Mouse (Mus musculus) layer of hippocampus, adult 9-10 months (tissue): ENCODE data around the gene Pnpla7.
A peak's percentile ranks its signal among the peaks of the same experiment; 100 is the strongest.
"Not testable (repeated sequence)": the region's sequence is repeated elsewhere in the genome, so short reads cannot be mapped to it uniquely, and the experiment has no call there.

Experiments
- DNase-seq: peaks from one replicate; pipeline ENCODE4 v3.0.0; 2022; ENCODE audit warnings: low spot score

The Pnpla7 gene

DNA sequence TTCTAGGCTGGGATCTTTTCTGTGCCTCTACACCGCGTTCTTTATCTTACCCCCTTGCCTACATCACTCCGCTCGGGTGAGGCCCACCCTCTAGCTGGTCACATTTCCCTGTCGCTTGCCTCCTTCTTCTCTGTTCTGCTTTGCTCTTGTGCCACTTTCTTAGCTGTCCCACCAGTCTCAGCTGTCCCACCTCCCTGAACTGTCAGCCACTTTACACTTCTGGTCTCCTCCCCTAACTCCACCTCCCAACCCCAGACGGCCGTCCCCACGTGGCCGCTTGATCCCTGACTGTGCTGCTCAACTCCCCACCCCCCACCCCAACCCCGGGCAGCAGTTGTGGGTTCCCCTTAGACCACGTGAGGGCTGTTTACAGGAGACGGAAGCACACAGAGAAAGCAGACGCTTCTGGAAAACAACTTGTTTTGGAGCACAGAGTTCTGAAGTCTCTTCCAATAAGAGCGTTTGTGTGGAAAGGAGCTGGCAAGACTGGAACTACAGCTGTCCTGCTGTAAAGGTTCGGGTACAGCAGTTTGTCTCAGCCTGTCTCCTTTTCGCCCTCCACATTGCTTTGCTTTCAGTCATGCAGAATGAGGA is at the start of gene Pnpla7:
Pnpla7 (plus strand) TSS at position 330 of the 594 bp plus-strand sequence.
- DNase-seq, result peak; percentile 36

DNA sequence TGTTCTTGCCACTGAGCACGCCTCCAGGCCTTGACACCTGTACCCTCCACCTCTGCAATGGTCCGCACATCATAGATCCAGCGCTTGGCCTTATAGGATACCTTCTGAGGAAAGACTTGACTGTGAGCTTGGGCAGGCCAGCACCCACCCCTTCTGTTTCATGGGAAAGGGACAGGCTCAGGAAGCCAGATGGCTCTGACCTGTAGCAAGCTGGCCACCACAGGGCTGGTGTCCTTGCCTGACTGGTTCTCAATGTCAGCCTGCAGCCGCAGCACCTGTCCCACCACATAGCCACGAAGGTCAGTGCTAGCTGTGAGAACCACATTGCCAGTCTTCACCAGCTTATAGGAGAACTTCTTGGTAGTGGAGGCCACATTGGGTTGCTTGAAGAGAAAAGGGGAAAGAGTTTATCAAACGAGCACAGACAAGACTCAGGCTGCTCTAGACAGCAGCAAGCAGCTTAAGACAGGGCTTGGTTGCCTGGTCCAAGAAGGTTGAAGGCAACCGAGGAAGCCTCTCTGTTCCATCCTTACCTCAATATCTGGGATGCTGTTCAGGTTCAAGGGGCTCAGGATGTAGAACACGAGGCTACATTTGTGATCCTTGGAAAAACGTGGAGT is 49.4 kb upstream of the Pnpla7 start:
- no peak for DNase-seq

DNA sequence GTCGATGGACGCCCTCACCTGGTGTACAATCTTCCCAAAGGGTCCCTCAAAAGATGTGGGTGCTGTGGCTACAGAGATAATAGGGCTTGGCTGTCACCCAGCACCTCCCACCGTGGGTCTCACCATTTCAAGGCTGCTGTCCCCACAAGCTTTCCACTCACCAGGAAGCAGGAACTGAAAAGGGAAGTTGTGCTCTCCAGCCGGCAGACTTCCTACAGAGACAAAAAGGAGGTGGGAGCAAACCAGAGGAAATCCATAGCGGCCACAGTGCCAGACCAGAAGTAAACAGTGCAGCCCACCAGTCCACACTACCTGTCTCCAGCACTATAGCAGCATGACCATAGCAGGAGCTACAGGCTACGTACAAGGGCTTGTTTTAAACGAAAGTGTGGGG is 48.9 kb upstream of the Pnpla7 start:
- DNase-seq, result no peak

DNA sequence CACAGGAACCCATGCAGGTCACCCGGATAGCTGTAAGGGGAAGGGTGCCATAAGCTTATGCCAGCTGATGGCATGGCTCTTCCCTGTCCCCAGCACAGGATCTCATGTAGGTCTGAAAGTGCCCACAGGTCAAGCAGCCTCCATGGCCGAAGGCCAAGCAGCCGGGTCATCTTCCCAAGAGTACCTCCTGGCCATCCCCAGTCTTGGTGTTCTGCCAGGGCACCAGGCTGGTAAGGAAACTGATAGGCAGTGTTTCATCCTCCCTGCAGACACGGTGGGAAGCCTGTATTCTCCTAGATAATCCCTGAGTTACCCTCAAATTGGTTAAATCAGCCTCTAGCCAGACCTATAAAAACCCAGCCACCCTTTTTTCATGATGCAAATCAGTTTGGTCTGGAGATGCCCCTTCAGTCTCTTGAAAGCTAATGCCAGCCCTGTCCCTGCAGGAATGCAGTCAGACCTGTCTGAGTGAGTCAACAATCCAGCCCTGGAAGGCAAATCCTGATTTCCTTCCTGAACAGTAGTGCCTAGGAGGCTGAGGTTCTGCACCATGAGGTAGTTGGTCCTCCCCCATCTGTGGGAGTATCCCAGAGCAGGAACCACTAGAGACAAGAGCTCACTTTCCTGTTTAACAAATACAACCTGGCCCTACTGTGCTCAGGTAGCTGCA is 47.9 kb upstream of the Pnpla7 start:
- DNase-seq, result no peak

DNA sequence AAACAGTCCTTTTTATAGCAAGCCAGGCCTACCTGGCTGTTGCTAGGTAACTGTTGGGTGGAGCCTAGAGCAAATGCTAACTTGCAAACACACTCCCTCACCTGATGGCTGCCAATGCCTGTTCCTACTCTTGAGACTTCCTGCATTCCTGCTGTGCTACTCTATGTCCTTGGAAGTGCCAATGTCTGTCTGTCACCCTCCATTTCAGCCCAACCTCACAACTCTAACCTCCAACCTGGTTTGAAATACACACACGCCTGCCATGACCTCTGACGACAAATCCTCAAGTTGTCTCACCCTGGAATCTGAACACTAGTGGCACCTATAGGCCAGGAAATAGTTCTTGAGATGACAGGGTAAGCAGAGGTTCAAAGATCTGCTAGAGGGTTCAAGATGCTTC is 46.7 kb upstream of the Pnpla7 start:
- DNase-seq, result no peak

DNA sequence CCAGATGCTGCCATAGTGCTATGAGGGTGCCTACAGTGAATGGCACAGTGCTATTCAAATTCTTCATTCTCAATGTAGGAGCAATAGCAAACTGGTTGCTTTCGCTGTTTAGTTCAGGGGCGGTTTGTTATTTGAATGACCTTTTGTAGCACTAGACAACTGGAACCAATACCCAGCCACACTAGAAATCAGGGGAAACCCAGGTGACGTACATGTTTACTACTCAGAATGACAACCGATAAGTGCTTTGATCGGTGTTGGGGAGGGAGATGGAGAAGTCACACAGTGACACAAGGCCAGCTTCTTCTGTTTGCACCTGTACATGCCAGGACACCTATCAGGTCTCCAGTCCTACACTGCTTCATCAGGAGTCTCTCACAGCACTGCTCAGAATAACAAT is 46.2 kb upstream of the Pnpla7 start:
- no peak for DNase-seq

DNA sequence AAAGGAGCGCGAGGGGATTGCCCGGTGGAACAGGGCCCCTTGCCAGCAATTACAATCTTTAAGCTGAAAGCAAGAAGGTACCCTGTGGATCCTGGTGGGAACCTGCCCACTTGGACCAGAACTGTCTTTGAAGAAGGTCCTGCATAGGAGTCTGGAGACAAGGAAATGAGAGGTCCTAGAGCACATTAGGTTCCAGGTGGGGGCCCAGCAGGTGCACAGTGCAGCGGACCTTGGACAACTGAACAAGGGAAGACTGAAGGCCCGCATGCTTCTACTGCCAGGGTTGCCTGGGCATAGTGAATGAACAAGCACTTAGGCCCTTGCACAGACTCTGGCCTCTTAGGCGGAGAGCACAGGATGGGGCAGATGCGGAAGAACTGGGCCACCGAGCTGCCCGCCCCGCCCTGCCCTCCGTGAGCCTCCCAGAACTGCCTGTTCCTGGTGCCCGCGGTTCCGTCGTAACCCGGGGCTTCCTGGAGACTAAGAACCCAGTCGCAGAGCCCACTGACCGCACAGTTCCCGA is 41.3 kb upstream of the Pnpla7 start:
- no peak for DNase-seq

DNA sequence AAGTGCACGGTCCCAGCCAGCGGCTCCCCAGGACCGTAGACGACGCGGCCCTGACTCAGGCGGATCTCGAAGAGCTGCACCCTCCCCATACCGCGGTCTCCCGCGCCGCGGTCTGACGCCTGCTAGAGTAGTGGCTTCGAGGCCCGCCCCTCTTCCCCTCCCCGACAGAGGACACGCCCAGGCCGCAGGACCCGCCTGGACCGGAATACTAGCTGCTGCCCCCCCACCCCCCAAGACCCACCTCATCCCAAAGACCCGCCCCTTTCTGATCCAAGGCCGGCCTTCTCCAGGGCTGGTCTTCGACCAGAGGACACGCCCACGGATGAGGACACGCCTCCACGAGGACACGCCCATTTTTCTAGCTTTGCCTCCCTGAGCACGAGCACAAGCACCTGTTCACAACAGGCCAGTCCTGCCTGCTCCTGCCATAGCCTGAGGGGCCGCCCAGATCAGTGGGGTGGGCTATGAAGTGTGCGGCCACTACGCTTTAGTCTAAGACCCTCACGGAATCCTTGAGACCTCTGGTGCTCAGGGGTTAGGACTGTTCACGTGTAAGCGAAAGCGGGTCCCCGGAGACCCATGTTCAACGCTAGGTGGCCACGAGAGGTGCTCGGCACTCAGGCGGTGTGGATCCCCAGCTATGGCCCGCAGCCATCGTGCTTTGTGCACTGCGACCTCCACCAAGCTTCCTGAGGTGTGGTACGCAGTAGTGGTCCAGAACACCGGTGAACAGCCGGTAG is 40.6 kb upstream of the Pnpla7 start, which contains the start of gene Arrdc1:
Arrdc1 (minus strand) TSS at position 196 of the 740 bp plus-strand sequence.
- peak; percentile 68 for DNase-seq

DNA sequence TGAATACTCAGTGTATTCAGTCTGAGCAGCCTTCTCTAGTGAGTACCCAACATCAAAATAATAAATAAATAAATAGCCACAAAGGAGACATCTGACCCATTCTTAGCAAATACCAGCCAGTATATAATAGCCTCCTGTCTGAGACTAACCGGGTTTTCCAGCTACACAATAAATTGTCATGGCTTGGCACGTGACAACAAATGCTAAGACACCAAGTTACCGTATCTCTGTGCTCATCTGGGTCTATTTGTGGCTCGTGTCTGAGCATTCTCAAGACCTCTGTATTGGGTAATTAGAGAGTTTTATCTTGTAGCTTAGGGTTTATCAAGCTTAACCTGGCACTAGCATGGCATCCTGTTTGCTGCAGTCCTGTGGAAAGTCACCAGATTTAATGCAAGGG is 33.7 kb upstream of the Pnpla7 start:
- DNase-seq, result no peak

DNA sequence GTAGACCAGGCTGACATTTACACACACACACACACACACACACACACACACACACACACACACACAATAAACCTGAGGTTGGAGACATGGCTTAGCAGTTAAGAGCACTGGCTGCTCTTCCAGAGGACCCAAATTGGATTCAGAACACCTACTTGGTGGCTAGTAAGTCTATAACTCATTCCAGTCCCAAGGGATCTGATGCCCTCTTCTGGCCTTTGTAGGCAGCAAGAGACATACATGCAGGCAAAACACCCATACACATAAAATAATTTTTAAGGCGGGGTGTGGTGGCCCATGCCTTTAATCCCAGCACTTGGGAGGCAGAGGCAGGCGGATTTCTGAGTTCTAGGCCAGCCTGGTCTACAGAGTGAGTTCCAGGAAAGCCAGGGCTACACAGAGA is 31.5 kb upstream of the Pnpla7 start:
- DNase-seq, result not testable (repeated sequence)

DNA sequence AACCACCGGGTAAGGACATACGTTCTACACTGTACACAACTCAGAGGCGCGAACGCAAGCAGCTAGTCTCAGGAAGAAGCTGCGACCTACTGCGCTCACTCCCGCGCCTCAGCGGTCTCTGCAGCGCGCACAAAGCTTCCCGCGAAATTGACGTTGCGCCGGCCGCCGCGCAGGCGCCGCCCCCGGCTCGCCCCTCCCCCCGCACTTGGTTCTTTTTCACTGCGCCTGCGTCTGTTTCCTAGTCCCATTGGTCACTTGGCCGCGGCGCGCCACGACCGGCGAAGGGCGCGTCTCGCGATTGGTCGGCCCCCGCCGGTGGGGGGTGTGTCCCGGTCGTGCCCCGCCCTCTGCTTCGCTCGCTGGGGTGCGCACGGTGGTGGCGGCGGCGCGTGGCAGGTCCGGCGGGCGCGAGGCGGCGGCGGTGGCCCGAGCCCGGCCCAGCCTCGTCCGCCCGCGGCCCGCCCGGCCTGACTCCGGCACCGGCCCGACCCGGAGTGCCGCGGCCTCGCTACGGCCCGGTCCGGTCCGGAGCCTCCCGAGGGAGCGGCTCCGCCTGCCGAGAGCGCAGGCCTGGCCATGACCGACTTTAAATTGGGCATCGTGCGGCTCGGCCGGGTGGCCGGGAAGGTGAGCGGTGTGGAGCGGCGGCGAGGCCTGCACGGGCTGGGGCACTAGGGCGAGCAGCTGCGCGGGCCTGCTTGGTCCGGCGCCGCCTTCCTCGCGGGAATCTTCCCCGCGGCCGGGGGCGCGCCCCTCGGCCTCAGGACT is 26.2 kb upstream of the Pnpla7 start, which contains the start of gene Zmynd19:
Zmynd19 (plus strand) TSS at position 372 of the 768 bp plus-strand sequence.
- peak; percentile 81 for DNase-seq

DNA sequence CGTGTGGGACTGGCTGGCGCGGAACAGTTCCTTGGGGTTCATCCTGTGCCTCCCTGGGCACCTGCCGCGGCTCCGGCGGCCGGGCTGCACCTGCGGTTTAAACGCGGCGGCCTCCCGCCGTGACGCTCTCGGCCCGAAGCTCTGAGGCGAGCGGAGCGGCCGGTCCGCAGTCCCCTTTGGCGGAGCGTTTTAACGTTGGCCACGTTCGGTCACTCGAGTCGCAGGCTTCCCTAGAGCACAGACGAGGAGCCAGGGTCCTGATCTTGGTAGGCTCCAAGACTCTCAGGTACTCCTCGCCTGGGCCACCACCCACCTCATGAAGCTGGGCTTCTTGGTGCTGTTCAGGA is 25.7 kb upstream of the Pnpla7 start:
- no peak for DNase-seq

DNA sequence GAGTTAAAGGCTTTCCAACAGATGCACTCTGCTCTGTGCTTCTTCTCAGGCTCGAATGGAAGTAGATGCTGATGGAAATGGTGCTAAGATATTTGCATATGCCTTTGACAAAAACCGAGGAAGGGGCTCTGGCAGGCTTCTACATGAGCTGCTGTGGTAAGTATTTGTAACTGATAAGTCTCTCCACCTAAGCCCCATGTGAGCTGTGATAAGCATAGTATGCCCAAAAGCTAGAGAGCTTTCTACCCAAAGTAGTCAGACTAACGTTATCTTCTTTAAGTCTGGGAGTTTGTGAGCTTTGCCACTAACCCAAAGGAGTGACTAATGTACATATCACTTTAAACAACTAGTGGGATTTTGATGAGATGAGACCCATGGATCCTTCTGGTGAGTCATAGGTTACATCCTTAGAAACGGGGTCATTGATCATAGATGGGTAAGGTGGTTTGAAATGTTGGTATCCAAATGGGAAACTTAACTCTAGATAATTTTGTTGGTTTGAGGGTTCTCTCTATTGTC is 23.2 kb upstream of the Pnpla7 start:
- no peak for DNase-seq

DNA sequence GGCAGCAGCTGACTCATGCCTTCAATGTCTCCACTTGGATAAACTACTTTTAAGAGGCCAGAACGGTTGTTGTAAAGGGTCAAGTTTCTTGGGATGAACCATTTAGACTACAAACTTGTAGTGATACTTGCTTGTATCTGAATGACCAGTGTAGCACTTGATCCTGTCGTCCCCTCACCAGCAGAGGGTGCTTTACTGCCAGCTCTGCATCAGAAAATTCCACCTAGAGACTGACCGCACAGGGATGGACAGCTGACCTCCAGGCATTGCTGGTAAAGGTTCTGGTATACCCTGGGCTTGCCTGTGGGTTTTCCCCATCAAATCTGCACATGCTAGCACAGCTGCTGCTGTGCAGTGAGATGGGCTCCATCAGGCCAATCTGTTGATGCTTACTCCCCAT is 14.9 kb upstream of the Pnpla7 start:
- DNase-seq, result no peak

DNA sequence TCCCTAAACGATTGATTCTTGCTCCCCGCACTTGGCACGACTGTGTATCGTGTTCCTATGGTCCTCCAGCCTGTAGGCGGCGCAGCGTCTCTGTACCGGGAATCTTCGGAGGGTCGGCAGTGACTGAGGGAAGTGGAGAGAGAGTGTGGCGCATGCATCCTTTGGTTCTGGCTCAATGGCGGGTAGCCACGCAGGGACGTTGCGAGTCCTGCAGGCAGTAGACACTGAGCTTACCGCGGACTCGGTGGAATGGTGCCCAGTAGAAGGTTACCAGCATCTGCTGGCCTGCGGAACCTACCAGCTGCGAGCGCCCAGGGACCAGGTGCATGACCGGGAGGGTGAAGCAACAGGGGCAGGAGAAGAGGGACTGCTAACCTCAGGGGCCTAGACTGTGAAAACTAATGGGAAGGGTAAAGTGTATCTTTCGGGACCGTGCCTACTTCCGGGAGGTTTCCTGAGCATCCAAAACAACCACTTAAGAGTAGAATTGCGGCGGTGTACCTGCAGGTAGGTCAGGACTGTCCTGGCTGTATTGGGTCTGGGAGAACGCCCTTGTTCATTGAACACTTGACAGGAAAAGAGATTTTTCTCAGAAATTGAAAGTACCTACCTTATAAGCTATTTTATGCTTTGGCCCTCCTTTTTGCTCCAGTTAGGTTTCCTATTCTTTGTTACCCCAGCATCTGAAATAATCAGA is 13.4 kb upstream of the Pnpla7 start, which contains the start of gene Dph7:
Dph7 (plus strand) TSS at position 97 of the 697 bp plus-strand sequence.
- DNase-seq, result peak; percentile 73

DNA sequence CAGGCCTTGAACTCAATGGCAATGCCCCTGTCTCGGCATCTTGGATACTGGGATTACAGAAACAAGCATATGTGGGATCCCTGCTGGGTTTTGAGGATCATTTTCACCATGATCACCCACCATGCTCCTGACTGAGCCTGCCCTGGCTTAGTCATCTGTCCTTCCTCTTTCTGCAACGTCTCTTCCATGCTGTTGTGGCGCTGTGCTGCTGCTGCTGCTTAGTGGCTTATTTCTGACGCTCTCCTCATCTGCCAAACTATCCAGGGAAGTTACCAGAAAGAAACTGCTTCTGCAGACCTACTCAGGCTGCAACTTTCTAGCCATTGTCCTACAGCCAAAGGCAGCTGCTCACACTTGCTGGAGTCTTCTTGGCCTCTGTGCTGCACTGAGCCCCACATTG is 5.4 kb upstream of the Pnpla7 start:
- no peak for DNase-seq

DNA sequence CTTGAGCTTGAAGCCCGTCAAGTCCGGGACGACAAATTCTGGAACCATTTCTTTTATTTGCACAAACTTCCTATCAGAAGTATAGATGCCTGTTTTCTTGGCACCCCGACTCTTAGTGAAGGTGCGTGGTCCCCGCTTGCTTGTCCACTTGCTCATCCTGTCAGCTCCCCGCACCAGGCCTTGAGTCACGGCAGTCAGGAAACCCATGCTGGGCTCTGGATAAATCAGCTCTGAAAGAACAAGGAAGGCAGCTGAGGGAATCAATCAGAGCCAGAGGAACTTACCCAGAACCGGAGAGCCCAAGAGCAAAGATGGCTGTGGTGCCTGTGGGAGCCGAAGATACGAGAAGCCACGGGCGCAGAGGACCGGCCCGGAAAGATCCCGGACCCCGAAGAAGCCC is 1.4 kb upstream of the Pnpla7 start:
- not testable (repeated sequence) for DNase-seq

DNA sequence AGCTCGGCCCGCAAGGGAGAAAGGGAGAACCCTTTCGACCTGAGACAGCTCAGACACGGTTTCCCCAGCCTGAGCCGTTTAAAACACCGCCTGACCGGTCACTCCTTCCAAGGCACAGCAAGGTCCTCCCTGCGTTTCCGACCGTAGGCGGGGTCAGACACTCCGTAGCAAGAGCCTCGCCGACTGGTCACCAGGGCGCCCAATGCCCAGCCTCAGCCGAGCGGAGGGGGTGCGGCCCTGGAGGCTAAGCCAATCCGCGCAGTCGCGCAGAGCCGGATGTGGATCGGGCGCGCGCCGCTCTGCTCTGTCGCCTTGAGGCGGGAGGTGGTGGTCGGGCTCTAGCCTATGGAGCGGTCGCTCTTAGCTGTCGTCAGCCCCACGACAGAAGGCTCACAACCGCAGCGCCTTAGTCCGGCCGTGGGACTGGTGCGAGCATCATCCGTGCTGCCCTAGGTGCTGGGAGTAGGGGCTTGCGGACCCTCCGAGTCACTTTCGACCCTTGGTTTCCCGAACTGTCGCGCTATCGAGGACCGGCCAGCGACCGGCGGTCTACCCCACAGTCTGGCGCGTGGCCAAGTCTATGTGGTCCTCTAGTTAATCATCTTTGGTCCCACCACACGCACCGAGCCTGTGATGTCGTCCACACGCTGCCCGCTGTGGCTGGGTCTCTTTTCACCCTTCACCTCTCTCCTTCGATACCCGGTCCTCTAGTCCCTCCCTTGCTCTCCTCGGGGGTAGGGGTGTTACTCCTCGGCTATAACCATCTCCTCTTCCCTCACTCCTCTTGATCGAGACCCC is 728 bp upstream of the Pnpla7 start, which contains the start of gene Mrpl41:
Mrpl41 (minus strand) TSS at position 193 of the 798 bp plus-strand sequence.
- peak; percentile 82 for DNase-seq

DNA sequence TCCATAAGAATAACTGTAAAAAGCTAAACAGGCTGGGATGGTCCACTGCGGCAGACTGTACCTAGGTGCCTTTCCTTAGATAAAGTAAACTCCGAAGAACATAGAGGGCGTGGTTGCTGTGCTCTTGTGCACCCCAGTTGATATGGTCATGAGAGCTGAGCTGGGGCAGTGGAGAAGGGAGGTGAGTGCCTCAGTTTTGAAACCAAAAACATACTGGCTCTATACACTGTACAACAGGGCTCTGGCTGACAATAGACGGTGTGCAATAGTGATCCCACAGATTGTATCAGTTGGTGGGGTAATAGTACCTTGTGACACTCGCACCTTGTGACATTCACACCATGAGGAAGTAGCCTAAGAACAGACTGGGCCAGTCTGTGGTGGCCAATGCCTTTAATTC is 1.1 kb downstream of the Pnpla7 start:
- no peak for DNase-seq

DNA sequence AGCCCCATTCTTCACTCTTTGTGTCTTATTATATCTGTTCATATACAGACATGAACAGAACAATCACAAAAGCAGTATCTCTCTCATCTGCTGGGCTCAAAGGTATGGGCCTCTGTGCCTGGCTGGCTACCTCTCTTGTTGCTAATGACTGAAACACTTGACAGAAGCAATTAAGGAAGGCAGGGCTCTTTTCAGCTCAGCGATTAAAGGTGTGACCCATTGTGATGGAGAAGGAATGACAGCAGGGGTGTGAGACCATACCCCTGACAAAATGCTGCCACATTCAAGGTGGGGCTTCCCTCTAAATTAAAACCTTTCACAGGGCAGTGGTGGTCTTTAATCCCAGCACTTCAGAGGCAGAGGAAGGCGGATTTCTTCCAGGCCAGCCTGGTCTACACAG is 11.9 kb downstream of the Pnpla7 start:
- no peak for DNase-seq
